Mouse (Mus musculus) limb, embryonic 14.5 days (tissue): Measurements from ENCODE around the gene Pxt1. TPM values are rescaled to one million over a fixed set of nuclear protein-coding genes. Genes with fewer than 3 reads are reported as not detected.
"Not testable (repeated sequence)": the region's sequence is repeated elsewhere in the genome, so short reads cannot be mapped to it uniquely, and the experiment has no call there.

ENCODE experiments used
- ATAC-seq: fragments of 200-750 bp; cut with Nextera tagmentation; 2 replicates; pipeline ENCODE4 v1.8.0; 2017; ENCODE audit warnings: low read depth, moderate number of reproducible peaks, moderate TSS enrichment; ENCODE audit not compliant: low FRiP score
- DNase-seq: peaks from one replicate; pipeline ENCODE4 v3.0.0-alpha.2; 2015; ENCODE audit warnings: low spot score
- H3K27ac ChIP-seq: fragments of 300-500 bp; sonication (generic); replicated peaks from 2 replicates; pipeline ENCODE4 v1.5.1; 2014; ENCODE audit warnings: low read depth, mild to moderate bottlenecking, low read length, moderate library complexity, mixed read lengths
- H3K27me3 ChIP-seq: fragments of 300-500 bp; sonication (generic); 2 replicates; pipeline ENCODE4 v1.6.1; 2014; ENCODE audit warnings: low read length, mixed read lengths; ENCODE audit not compliant: control insufficient read depth, insufficient read depth
- H3K36me3 ChIP-seq: fragments of 300-500 bp; sonication (generic); 2 replicates; pipeline ENCODE4 v1.6.1; 2014; ENCODE audit warnings: mild to moderate bottlenecking, low read length, moderate library complexity, mixed read lengths; ENCODE audit not compliant: control insufficient read depth, insufficient read depth
- H3K4me1 ChIP-seq: fragments of 300-500 bp; sonication (generic); 2 replicates; pipeline ENCODE4 v1.6.1; 2014; ENCODE audit warnings: antibody characterized with exemption, low read length, mixed read lengths; ENCODE audit not compliant: control insufficient read depth, insufficient read depth
- H3K4me2 ChIP-seq: fragments of 300-500 bp; sonication (generic); replicated peaks from 2 replicates; pipeline ENCODE4 v1.6.1; 2014; ENCODE audit warnings: low read depth, mild to moderate bottlenecking, low read length, moderate library complexity; ENCODE audit not compliant: severe bottlenecking
- H3K4me3 ChIP-seq: fragments of 300-500 bp; sonication (generic); replicated peaks from 2 replicates; pipeline ENCODE4 v1.5.1; 2014; ENCODE audit warnings: low read length
- H3K9ac ChIP-seq: fragments of 300-500 bp; sonication (generic); 2 replicates; pipeline ENCODE4 v1.6.1; 2014; ENCODE audit warnings: mild to moderate bottlenecking, low read depth, low read length, moderate library complexity; ENCODE audit not compliant: severe bottlenecking
- H3K9me3 ChIP-seq: fragments of 300-500 bp; sonication (generic); 2 replicates; pipeline ENCODE4 v1.6.1; 2016; ENCODE audit warnings: low read length; ENCODE audit not compliant: control insufficient read depth
- POLR2A ChIP-seq: fragments of 200-500 bp; IDR thresholded peaks from 2 replicates; pipeline ENCODE4 v1.8.0; 2012; ENCODE audit warnings: inconsistent platforms, mild to moderate bottlenecking, moderate library complexity, borderline replicate concordance; ENCODE audit not compliant: insufficient read depth, insufficient read length; ENCODE audit errors: extremely low read depth
- WGBS: fragments of 180-500 bp; shearing (Covaris S2); extraction: QIAGEN DNeasy Blood & Tissue Kit; methylation state at CpG from one replicate; pipeline ENCODE4 v1.1.7; 2014; 5-methylcytosine and 5-hydroxymethylcytosine counted together
- polyA plus RNA-seq, 2 experiments: library from polyadenylated mRNA; depleted of rRNA in 1 of 2; stranded (reverse) in 1 of 2; unstranded in 1 of 2; fragments of >200 nt; fragmentation: Nextera tagmentation in 1 of 2; extraction: Ambion mirVana in 1 of 2; gene quantifications; 2 replicates each; pipeline versions ENCODE4 v1.2.1 to v1.2.3; 2012 to 2014

Pxt1 gene
- 0.13 and 0.20 TPM in 2 replicates for polyA plus RNA-seq (2012; rRNA removed)
- polyA plus RNA-seq (2014; fragmentation: Nextera tagmentation; extraction: Ambion mirVana) = not detected in 2 replicates

DNA sequence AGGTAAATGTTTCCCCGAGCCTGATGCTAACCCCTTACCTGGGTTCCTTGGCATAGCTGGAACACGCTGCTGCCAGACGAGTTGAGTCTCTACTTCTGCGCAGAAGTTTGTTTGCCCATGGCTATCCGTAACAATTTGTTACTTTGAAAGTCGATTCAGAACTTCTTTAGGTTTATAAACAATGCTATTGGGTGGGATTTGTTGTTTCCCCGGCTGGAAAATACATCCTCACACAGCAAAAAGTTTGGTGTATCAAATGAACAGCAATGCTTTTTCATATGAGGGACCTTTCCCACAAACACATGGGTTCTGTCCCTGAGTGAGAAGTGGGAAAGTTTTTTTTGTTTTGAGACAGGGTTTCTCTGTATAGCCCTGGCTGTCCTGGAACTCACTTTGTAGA is at the start of gene Pxt1:
Pxt1 (minus strand) TSS at position 101 of the 400 bp plus-strand sequence.
- Histone ChIP-seq H3K4me1 (no peaks in the 10 kb centered on the region), H3K9me3 (peaks cover 5% of the 10 kb centered on the region; the same call in 1 of the 2 replicates), H3K36me3 (no peaks in the 10 kb centered on the region), H3K4me3 (no peak within 1 kb of the TSS), H3K27ac (no peak within 1 kb of the TSS), H3K27me3 (no peaks in the 10 kb centered on the region), H3K9ac (no peak within 1 kb of the TSS), H3K4me2 (no peak within 1 kb of the TSS)
- WGBS = 87% methylated on average over 7 of the region's 7 CpGs
- no peak for TF ChIP-seq POLR2A
- DNase-seq (no peak), ATAC-seq (no peak)

DNA sequence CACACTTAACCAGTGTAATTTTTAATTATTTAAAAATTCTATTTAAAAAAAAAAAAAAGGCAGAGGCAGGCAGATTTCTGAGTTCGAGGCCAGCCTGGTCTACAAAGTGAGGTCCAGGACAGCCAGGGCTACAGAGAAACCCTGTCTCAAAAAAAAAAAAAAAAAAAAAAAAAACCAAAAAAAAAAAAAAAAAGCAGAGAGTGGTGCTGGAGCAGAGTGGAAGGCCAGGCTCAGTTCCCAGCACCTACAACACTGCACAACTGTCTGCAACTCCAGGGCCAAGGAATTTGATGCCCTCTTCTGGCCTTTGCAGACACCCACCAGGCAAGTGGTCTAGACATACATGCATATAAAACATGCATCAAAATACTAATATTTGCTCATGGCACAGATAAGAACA is 49.4 kb upstream of the Pxt1 start:
- H3K9me3 ChIP-seq, H3K4me3 ChIP-seq, H3K4me2 ChIP-seq, DNase-seq, H3K9ac ChIP-seq, ATAC-seq, H3K4me1 ChIP-seq, H3K27ac ChIP-seq, H3K27me3 ChIP-seq: not testable (repeated sequence)
- WGBS = 96% methylated on average over 1 of the region's 1 CpGs
- peaks cover 63% of the 10 kb centered on the region for H3K36me3 ChIP-seq

DNA sequence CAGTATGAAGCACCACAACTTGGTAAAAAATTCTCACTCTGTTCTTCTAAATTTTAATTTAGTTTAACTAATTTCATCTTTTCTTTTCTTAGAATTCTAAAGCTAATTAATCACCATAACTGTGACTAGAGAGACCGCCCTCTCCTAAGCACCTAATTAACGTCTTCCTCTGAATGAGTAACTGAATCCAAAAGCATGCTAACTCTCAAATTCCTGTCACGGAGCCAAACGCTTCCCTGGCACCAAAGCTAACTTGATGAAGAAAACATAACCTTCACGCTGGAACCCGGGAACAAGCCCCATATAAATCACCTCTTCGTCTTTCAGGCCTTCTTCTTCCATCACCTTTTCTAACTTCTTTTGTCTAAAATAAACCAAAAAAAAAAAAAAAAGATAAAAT is 48.5 kb upstream of the Pxt1 start:
- Histone ChIP-seq H3K4me3 (no peak overlapping the region), H3K27me3 (no peaks in the 10 kb centered on the region), H3K27ac (no peak overlapping the region), H3K4me2 (no peak overlapping the region), H3K9me3 (no peaks in the 10 kb centered on the region), H3K36me3 (peaks cover 64% of the 10 kb centered on the region), H3K4me1 (no peaks in the 10 kb centered on the region), H3K9ac (no peak overlapping the region)
- TF ChIP-seq POLR2A = no peak
- DNase-seq (no peak), ATAC-seq (no peak)
- WGBS = 62% methylated on average over 7 of the region's 7 CpGs

DNA sequence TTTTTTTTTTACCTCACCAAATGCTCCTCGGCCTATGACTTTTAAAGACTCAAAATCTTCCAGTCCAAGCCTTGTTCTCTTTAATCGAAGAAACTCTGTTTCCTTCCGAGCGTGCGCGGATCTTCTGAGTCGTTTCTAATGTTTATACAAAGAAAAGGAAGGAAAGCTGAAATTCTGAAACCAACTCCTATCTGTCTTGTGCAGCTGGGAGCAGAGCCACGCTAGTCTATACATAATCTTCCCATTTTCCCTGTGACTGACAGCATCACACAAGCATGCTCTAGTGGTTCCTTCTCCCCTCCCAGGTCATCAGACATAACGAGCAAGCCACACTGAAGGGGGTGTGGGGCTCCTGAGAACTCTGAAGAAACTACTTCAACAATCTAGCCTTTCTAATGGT is 47.6 kb upstream of the Pxt1 start:
- no peaks in the 10 kb centered on the region for H3K27me3 ChIP-seq
- TF ChIP-seq POLR2A = no peak
- no peak overlapping the region for H3K27ac ChIP-seq
- ATAC-seq (no peak), DNase-seq (no peak)
- no peak overlapping the region for H3K4me2 ChIP-seq
- H3K4me1 ChIP-seq = no peaks in the 10 kb centered on the region
- peaks cover 69% of the 10 kb centered on the region for H3K36me3 ChIP-seq
- H3K9me3 ChIP-seq = no peaks in the 10 kb centered on the region
- 88% methylated on average over 9 of the region's 9 CpGs for WGBS
- no peak overlapping the region for H3K9ac ChIP-seq
- H3K4me3 ChIP-seq = no peak overlapping the region

DNA sequence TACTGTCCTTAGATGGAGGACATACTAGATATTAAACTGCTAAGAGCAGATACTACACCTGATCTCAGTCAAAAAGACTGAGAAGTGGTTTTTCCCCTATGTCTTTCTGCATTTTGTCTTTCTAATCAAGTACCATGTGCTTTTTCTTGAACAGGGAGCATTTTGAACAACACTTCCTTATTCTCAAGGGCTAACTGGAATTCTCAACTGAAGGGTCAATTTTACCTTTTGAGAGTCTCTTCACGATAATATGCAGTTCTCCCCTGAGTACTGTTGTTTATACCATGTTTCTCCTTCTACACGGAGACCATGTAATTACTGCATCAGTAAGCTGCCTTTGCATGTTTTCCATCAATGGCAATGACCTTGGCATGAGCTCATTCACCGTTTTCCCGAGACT is 46.4 kb upstream of the Pxt1 start:
- H3K27me3 ChIP-seq = no peaks in the 10 kb centered on the region
- H3K4me2 ChIP-seq = no peak overlapping the region
- TF ChIP-seq POLR2A = no peak
- H3K27ac ChIP-seq = no peak overlapping the region
- no peak overlapping the region for H3K9ac ChIP-seq
- H3K4me3 ChIP-seq = no peak overlapping the region
- H3K4me1 ChIP-seq = no peaks in the 10 kb centered on the region
- WGBS = 86% methylated on average over 4 of the region's 4 CpGs
- no peaks in the 10 kb centered on the region for H3K9me3 ChIP-seq
- peaks cover 78% of the 10 kb centered on the region for H3K36me3 ChIP-seq
- ATAC-seq (no peak), DNase-seq (no peak)

DNA sequence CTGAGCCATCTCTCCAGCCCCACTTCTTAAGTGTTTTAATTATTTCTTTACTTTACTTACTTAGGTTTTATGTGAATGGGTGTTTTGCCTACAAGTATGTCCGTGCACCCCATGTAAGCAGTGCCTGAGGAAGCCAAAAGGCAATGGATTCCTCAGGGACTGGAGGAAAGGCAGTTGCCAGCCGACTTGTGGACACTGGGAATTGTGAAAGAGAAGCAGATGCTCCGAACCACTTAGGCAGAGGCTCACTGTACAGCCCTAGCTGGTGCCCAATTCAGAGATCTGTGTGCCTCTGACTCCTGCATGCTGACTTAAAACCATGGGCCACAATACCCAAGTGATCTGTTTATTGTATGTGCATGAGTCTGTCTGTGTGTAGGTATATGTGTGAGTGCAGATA is 45.4 kb upstream of the Pxt1 start:
- Histone ChIP-seq H3K9ac (no peak overlapping the region), H3K4me2 (no peak overlapping the region), H3K27ac (no peak overlapping the region), H3K27me3 (no peaks in the 10 kb centered on the region), H3K4me1 (no peaks in the 10 kb centered on the region), H3K36me3 (peaks cover 75% of the 10 kb centered on the region), H3K4me3 (no peak overlapping the region), H3K9me3 (no peaks in the 10 kb centered on the region)
- DNase-seq = no peak
- TF ChIP-seq POLR2A = no peak
- WGBS = 88% methylated on average over 3 of the region's 3 CpGs
- no peak for ATAC-seq
